Mouse (Mus musculus) liver, embryonic 13.5 days (tissue): ENCODE results near the gene Frs3. TPM values are rescaled to one million over a fixed set of nuclear protein-coding genes. Genes with fewer than 3 reads are reported as not detected.

Experiments
- ATAC-seq: fragments of 200-750 bp; cut with Nextera tagmentation; 2 replicates; pipeline ENCODE4 v1.8.0; 2017; ENCODE audit warnings: low read depth, mild to moderate bottlenecking, moderate number of reproducible peaks, moderate library complexity
- DNase-seq: peaks from one replicate; pipeline ENCODE4 v3.0.0; 2022
- H3K27ac ChIP-seq: fragments of 300-500 bp; sonication (generic); 2 replicates; pipeline ENCODE4 v1.5.1; 2015; ENCODE audit warnings: moderate library complexity, mild to moderate bottlenecking, inconsistent platforms
- H3K27me3 ChIP-seq: fragments of 300-500 bp; sonication (generic); 2 replicates; pipeline ENCODE4 v1.6.1; 2015; ENCODE audit warnings: mild to moderate bottlenecking, inconsistent platforms
- H3K36me3 ChIP-seq: fragments of 300-500 bp; sonication (generic); 2 replicates; pipeline ENCODE4 v1.6.1; 2015; ENCODE audit warnings: mild to moderate bottlenecking, inconsistent platforms
- H3K4me1 ChIP-seq: fragments of 300-500 bp; sonication (generic); replicated peaks from 2 replicates; pipeline ENCODE4 v1.6.1; 2015; ENCODE audit warnings: inconsistent platforms
- H3K4me2 ChIP-seq: fragments of 300-500 bp; sonication (generic); 2 replicates; pipeline ENCODE4 v1.6.1; 2015; ENCODE audit warnings: inconsistent platforms, mild to moderate bottlenecking, moderate library complexity
- H3K4me3 ChIP-seq: fragments of 300-500 bp; sonication (generic); replicated peaks from 2 replicates; pipeline ENCODE4 v1.5.1; 2015; ENCODE audit warnings: mild to moderate bottlenecking, inconsistent platforms
- H3K9ac ChIP-seq: fragments of 300-500 bp; sonication (generic); 2 replicates; pipeline ENCODE4 v1.6.1; 2015; ENCODE audit warnings: mild to moderate bottlenecking, inconsistent platforms
- H3K9me3 ChIP-seq: fragments of 300-500 bp; sonication (generic); replicated peaks from 2 replicates; pipeline ENCODE4 v1.6.1; 2016; ENCODE audit warnings: inconsistent platforms
- WGBS: fragments of 180-500 bp; shearing (Covaris S2); methylation state at CpG from one replicate; pipeline ENCODE4 v1.1.7; 2015; ENCODE audit not compliant: insufficient replicate concordance; 5-methylcytosine and 5-hydroxymethylcytosine counted together
- polyA plus RNA-seq: library from polyadenylated mRNA; unstranded; fragments of >200 nt; fragmentation: Nextera tagmentation; extraction: Ambion mirVana; gene quantifications from 2 replicates; pipeline ENCODE4 v1.2.1, GENCODE M21; 2015

Gene Frs3
- polyA plus RNA-seq, 1 experiment from 2014 or later = 0.96 TPM

GRCm38 (mm10) chr17:47750101-47750500 lies 61.3 kb downstream of the Frs3 start:
- ATAC-seq = no peak
- WGBS = 73% methylated on average over 6 of the region's 6 CpGs
- peaks cover 54% of the 10 kb centered on the region for H3K4me1 ChIP-seq
- peak overlapping the region; percentile 39 for H3K9ac ChIP-seq
- H3K4me2 ChIP-seq = no peak overlapping the region
- H3K9me3 ChIP-seq = peaks cover 4% of the 10 kb centered on the region; the same call in 1 of the 2 replicates
- H3K27me3 ChIP-seq = no peaks in the 10 kb centered on the region
- no peak overlapping the region for H3K4me3 ChIP-seq
- no peak for DNase-seq
- H3K27ac ChIP-seq = peak overlapping the region; percentile 23; the same call in 1 of the 2 replicates
- peaks cover 7% of the 10 kb centered on the region; the same call in 1 of the 2 replicates for H3K36me3 ChIP-seq

GRCm38 (mm10) chr17:47751811-47752210 lies 63.0 kb downstream of the Frs3 start:
- Histone ChIP-seq H3K4me3 (no peak overlapping the region), H3K27me3 (no peaks in the 10 kb centered on the region), H3K9ac (no peak overlapping the region), H3K9me3 (peaks cover 4% of the 10 kb centered on the region; the same call in 1 of the 2 replicates), H3K4me2 (no peak overlapping the region), H3K36me3 (peaks cover 7% of the 10 kb centered on the region; the same call in 1 of the 2 replicates), H3K27ac (no peak overlapping the region), H3K4me1 (peaks cover 68% of the 10 kb centered on the region)
- 72% methylated on average over 5 of the region's 5 CpGs for WGBS
- no peak for ATAC-seq
- no peak for DNase-seq

DNA sequence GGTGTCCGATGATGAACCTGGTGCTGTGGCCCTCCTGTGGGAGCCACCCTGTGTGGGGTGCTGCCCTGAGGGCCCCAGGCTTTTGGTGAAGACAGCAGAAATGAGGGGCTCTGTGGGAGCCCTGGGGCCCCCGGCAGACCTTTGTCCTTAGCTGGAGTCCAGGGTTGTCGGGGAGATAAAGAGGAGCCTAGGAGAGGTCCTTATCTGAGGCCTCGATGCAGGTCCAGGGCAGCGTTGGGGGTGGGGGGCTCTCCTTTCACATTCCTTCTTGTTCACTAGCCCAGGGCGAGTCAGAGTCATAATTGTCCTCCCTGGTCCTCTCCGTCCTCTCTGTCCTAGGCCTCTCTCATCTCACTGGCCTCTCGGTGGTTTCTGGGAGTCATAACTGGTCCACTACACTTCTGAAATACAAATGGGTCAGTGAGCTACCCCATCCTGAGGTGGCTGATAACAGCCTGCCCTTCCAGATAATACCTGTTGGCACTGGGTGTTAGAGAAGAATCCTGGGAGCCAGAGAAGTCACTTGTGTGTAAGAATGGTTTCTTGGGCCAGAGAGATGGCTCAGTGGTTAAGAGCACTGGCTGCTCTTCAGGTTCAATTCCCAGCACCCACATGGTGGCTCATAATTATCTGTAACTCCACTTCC lies 64.4 kb downstream of the Frs3 start:
- H3K36me3 ChIP-seq = peaks cover 7% of the 10 kb centered on the region; the same call in 1 of the 2 replicates
- 19% methylated on average over 8 of the region's 8 CpGs for WGBS
- peak overlapping the region; percentile 42 for H3K4me2 ChIP-seq
- peak; percentile 75 for ATAC-seq
- peak overlapping the region; percentile 55 for H3K9ac ChIP-seq
- peak; percentile 44 for DNase-seq
- peaks cover 4% of the 10 kb centered on the region; the same call in 1 of the 2 replicates for H3K9me3 ChIP-seq
- peaks cover 74% of the 10 kb centered on the region for H3K4me1 ChIP-seq
- H3K4me3 ChIP-seq = no peak overlapping the region
- H3K27me3 ChIP-seq = no peaks in the 10 kb centered on the region
- H3K27ac ChIP-seq = peak overlapping the region; percentile 79

Other genes with a start within 250 kb of the Frs3 start
- 14.4 and 14.5 TPM in 2 replicates for gene Taf8, start 186.7 kb upstream of the Frs3 start, polyA plus RNA-seq
- gene Ccnd3, start 184.0 kb upstream of the Frs3 start, polyA plus RNA-seq = 387 and 400 TPM in 2 replicates
- 28.0 and 28.4 TPM in 2 replicates for gene Bysl, start 77.5 kb upstream of the Frs3 start, polyA plus RNA-seq
- 26.0 and 26.1 TPM in 2 replicates for gene Med20, start 77.4 kb upstream of the Frs3 start, polyA plus RNA-seq
- 1.8 TPM in 2 replicates for gene Gm20517, start 77.4 kb upstream of the Frs3 start, polyA plus RNA-seq
- 3.3 and 4.1 TPM in 2 replicates for gene Usp49, start 58.3 kb upstream of the Frs3 start, polyA plus RNA-seq
- 288 and 289 TPM in 2 replicates for gene Tomm6, start 644 bp upstream of the Frs3 start, polyA plus RNA-seq
- gene Gm21981, start 5.4 kb downstream of the Frs3 start, polyA plus RNA-seq = 0.06 and 0.07 TPM in 2 replicates
- gene Prickle4, start 5.7 kb downstream of the Frs3 start, polyA plus RNA-seq = not detected in 2 replicates
- gene Pgc, start 37.8 kb downstream of the Frs3 start, polyA plus RNA-seq = 0.08 TPM in 1 of 2 replicates, not detected in the other
- gene Tfeb, start 48.0 kb downstream of the Frs3 start, polyA plus RNA-seq = 4.4 and 4.6 TPM in 2 replicates
- 0.93 and 1.1 TPM in 2 replicates for gene Mdfi, start 145.7 kb downstream of the Frs3 start, polyA plus RNA-seq
- gene Foxp4, start 235.6 kb downstream of the Frs3 start, polyA plus RNA-seq = 3.8 and 3.9 TPM in 2 replicates